Mouse (Mus musculus) midbrain, embryonic 11.5 days (tissue): ENCODE data around the gene Mknk1. TPM values are rescaled to one million over a fixed set of nuclear protein-coding genes. Genes with fewer than 3 reads are reported as not detected.

Experiments
- ATAC-seq: fragments of 200-750 bp; cut with Nextera tagmentation; 2 replicates; pipeline ENCODE4 v1.8.0; 2017; ENCODE audit warnings: moderate TSS enrichment, moderate library complexity; ENCODE audit not compliant: low FRiP score
- DNase-seq: peaks from one replicate; pipeline ENCODE4 v3.0.0; 2015; ENCODE audit warnings: low spot score; ENCODE audit errors: missing footprints
- H3K27ac ChIP-seq: fragments of 300-500 bp; sonication (generic); 2 replicates; pipeline ENCODE4 v1.5.1; 2014; ENCODE audit warnings: low read depth, low read length
- H3K27me3 ChIP-seq: fragments of 300-500 bp; sonication (generic); 2 replicates; pipeline ENCODE4 v1.6.1; 2014; ENCODE audit warnings: mild to moderate bottlenecking, low read length, moderate library complexity, mixed read lengths; ENCODE audit not compliant: control insufficient read depth, insufficient read depth
- H3K36me3 ChIP-seq: fragments of 300-500 bp; sonication (generic); 2 replicates; pipeline ENCODE4 v1.6.1; 2014; ENCODE audit warnings: mild to moderate bottlenecking, low read length, moderate library complexity, mixed read lengths; ENCODE audit not compliant: control insufficient read depth, insufficient read depth
- H3K4me1 ChIP-seq: fragments of 300-500 bp; sonication (generic); 2 replicates; pipeline ENCODE4 v1.6.1; 2014; ENCODE audit warnings: low read length; ENCODE audit not compliant: control insufficient read depth, insufficient read depth
- H3K4me2 ChIP-seq: fragments of 300-500 bp; sonication (generic); 2 replicates; pipeline ENCODE4 v1.6.1; 2014; ENCODE audit warnings: mild to moderate bottlenecking, moderate library complexity
- H3K4me3 ChIP-seq: fragments of 300-500 bp; sonication (generic); 2 replicates; pipeline ENCODE4 v1.5.1; 2014; ENCODE audit warnings: low read depth, low read length
- H3K9ac ChIP-seq: fragments of 300-500 bp; sonication (generic); 2 replicates; pipeline ENCODE4 v1.6.1; 2014; ENCODE audit warnings: low read length
- H3K9me3 ChIP-seq: fragments of 300-500 bp; sonication (generic); 2 replicates; pipeline ENCODE4 v1.6.1; 2016; ENCODE audit warnings: low read length; ENCODE audit not compliant: control insufficient read depth
- WGBS: fragments of 180-500 bp; shearing (Covaris S2); extraction: QIAGEN DNeasy Blood & Tissue Kit; methylation state at CpG from one replicate; pipeline ENCODE4 v1.1.7; 2014; 5-methylcytosine and 5-hydroxymethylcytosine counted together
- polyA plus RNA-seq: library from polyadenylated mRNA; unstranded; fragments of >200 nt; fragmentation: Nextera tagmentation; extraction: Ambion mirVana; gene quantifications from 2 replicates; pipeline ENCODE4 v1.2.1, GENCODE M21; 2014

The Mknk1 gene
- polyA plus RNA-seq, 1 experiment from 2014 or later: 17.9 TPM

GRCm38 (mm10) chr4:115832040-115832439 is 7.0 kb upstream of the Mknk1 start:
- ATAC-seq: no peak
- Histone ChIP-seq H3K9me3 (no peaks in the 10 kb centered on the region), H3K4me1 (peaks cover 3% of the 10 kb centered on the region), H3K27me3 (no peaks in the 10 kb centered on the region), H3K4me3 (no peak overlapping the region), H3K9ac (no peak overlapping the region), H3K27ac (no peak overlapping the region), H3K36me3 (no peaks in the 10 kb centered on the region), H3K4me2 (no peak overlapping the region)
- no peak for DNase-seq
- WGBS: 66% methylated on average over 2 of the region's 2 CpGs

- H3K4me3 ChIP-seq: no peak overlapping the region
- H3K27me3 ChIP-seq: no peaks in the 10 kb centered on the region
- no peaks in the 10 kb centered on the region for H3K9me3 ChIP-seq
- H3K4me2 ChIP-seq: no peak overlapping the region
- ATAC-seq: no peak
- H3K9ac ChIP-seq: no peak overlapping the region
- peak; percentile 21 for DNase-seq
- no peaks in the 10 kb centered on the region for H3K36me3 ChIP-seq
- H3K27ac ChIP-seq: no peak overlapping the region
- peaks cover 7% of the 10 kb centered on the region; the same call in 1 of the 2 replicates for H3K4me1 ChIP-seq
- 86% methylated on average over 2 of the region's 2 CpGs for WGBS
Measured at GRCm38 (mm10) chr4:115835576-115835975, 3.4 kb upstream of the Mknk1 start.

GRCm38 (mm10) chr4:115838196-115838595 is 802 bp upstream of the Mknk1 start:
- DNase-seq (no peak), ATAC-seq (no peak)
- H3K4me3 ChIP-seq: no peak overlapping the region
- no peaks in the 10 kb centered on the region for H3K9me3 ChIP-seq
- no peak overlapping the region for H3K27ac ChIP-seq
- H3K36me3 ChIP-seq: no peaks in the 10 kb centered on the region
- no peaks in the 10 kb centered on the region for H3K27me3 ChIP-seq
- no peak overlapping the region for H3K4me2 ChIP-seq
- 74% methylated on average over 4 of the region's 4 CpGs for WGBS
- H3K9ac ChIP-seq: no peak overlapping the region
- peaks cover 7% of the 10 kb centered on the region; the same call in 1 of the 2 replicates for H3K4me1 ChIP-seq

- H3K4me3 ChIP-seq: peak overlapping the region; percentile 70
- DNase-seq (no peak), ATAC-seq (no peak)
- H3K36me3 ChIP-seq: no peaks in the 10 kb centered on the region
- peak overlapping the region; percentile 73; the same call in 1 of the 2 replicates for H3K4me2 ChIP-seq
- H3K9me3 ChIP-seq: no peaks in the 10 kb centered on the region
- peaks cover 7% of the 10 kb centered on the region; the same call in 1 of the 2 replicates for H3K4me1 ChIP-seq
- H3K27me3 ChIP-seq: no peaks in the 10 kb centered on the region
- WGBS: 70% methylated on average over 4 of the region's 4 CpGs
- H3K27ac ChIP-seq: no peak overlapping the region
- no peak overlapping the region; the same call in 1 of the 2 replicates for H3K9ac ChIP-seq
Measured at GRCm38 (mm10) chr4:115839956-115840355, 958 bp downstream of the Mknk1 start.

- peaks cover 7% of the 10 kb centered on the region; the same call in 1 of the 2 replicates for H3K4me1 ChIP-seq
- WGBS: 94% methylated on average over 4 of the region's 4 CpGs
- H3K27ac ChIP-seq: no peak overlapping the region
- ATAC-seq (no peak), DNase-seq (no peak)
- no peak overlapping the region for H3K9ac ChIP-seq
- H3K9me3 ChIP-seq: no peaks in the 10 kb centered on the region
- H3K36me3 ChIP-seq: no peaks in the 10 kb centered on the region
- no peak overlapping the region for H3K4me2 ChIP-seq
- H3K27me3 ChIP-seq: no peaks in the 10 kb centered on the region
- H3K4me3 ChIP-seq: no peak overlapping the region
Measured at GRCm38 (mm10) chr4:115840842-115841241, 1.8 kb downstream of the Mknk1 start.

GRCm38 (mm10) chr4:115846656-115847055 is 7.7 kb downstream of the Mknk1 start:
- Histone ChIP-seq H3K9ac (no peak overlapping the region), H3K4me3 (no peak overlapping the region), H3K27ac (no peak overlapping the region), H3K9me3 (no peaks in the 10 kb centered on the region), H3K27me3 (no peaks in the 10 kb centered on the region), H3K4me2 (no peak overlapping the region), H3K4me1 (no peaks in the 10 kb centered on the region), H3K36me3 (peaks cover 2% of the 10 kb centered on the region; the same call in 1 of the 2 replicates)
- ATAC-seq: no peak
- WGBS: 69% methylated on average over 2 of the region's 2 CpGs
- DNase-seq: no peak

- ATAC-seq (no peak), DNase-seq (no peak)
Measured at GRCm38 (mm10) chr4:115847377-115847776, 8.4 kb downstream of the Mknk1 start.

GRCm38 (mm10) chr4:115848083-115848482 is 9.1 kb downstream of the Mknk1 start:
- WGBS: 95% methylated on average over 1 of the region's 1 CpGs
- H3K36me3 ChIP-seq: peaks cover 2% of the 10 kb centered on the region; the same call in 1 of the 2 replicates

More at GRCm38 (mm10) chr4:115847377-115847776, 8.4 kb downstream of the Mknk1 start:
- Histone ChIP-seq H3K4me3 (no peak overlapping the region), H3K4me1 (no peaks in the 10 kb centered on the region), H3K27me3 (no peaks in the 10 kb centered on the region), H3K36me3 (peaks cover 2% of the 10 kb centered on the region; the same call in 1 of the 2 replicates), H3K4me2 (no peak overlapping the region), H3K9me3 (no peaks in the 10 kb centered on the region), H3K9ac (no peak overlapping the region), H3K27ac (no peak overlapping the region)
- 63% methylated on average over 5 of the region's 5 CpGs for WGBS

GRCm38 (mm10) chr4:115848990-115849677 is 10.1 kb downstream of the Mknk1 start:
- H3K4me2 ChIP-seq: no peak overlapping the region
- no peaks in the 10 kb centered on the region for H3K4me1 ChIP-seq
- no peaks in the 10 kb centered on the region for H3K9me3 ChIP-seq
- no peak for ATAC-seq
- H3K36me3 ChIP-seq: peaks cover 2% of the 10 kb centered on the region; the same call in 1 of the 2 replicates
- DNase-seq: peak; percentile 47
- no peak overlapping the region for H3K4me3 ChIP-seq
- no peak overlapping the region for H3K27ac ChIP-seq
- H3K27me3 ChIP-seq: no peaks in the 10 kb centered on the region
- H3K9ac ChIP-seq: no peak overlapping the region
- WGBS: 77% methylated on average over 8 of the region's 8 CpGs

More at GRCm38 (mm10) chr4:115848083-115848482, 9.1 kb downstream of the Mknk1 start:
- H3K4me3 ChIP-seq: no peak overlapping the region
- no peaks in the 10 kb centered on the region for H3K9me3 ChIP-seq
- no peak overlapping the region for H3K9ac ChIP-seq
- H3K4me1 ChIP-seq: no peaks in the 10 kb centered on the region
- no peaks in the 10 kb centered on the region for H3K27me3 ChIP-seq
- DNase-seq: peak; percentile 6
- H3K27ac ChIP-seq: no peak overlapping the region
- no peak for ATAC-seq
- H3K4me2 ChIP-seq: no peak overlapping the region
